Mouse (Mus musculus) G1E (cell line): ENCODE measurements around the gene Spryd3.

Experiments used
- CTCF ChIP-seq: IDR thresholded peaks from 2 replicates; pipeline ENCODE4 v1.5.1; 2012; ENCODE audit warnings: low read depth, low read length, inconsistent platforms, mixed read lengths
- GATA1 ChIP-seq: IDR thresholded peaks from 2 replicates; pipeline ENCODE4 v1.6.1; 2012; ENCODE audit warnings: borderline replicate concordance, low read length, inconsistent platforms, mixed read lengths

DNA sequence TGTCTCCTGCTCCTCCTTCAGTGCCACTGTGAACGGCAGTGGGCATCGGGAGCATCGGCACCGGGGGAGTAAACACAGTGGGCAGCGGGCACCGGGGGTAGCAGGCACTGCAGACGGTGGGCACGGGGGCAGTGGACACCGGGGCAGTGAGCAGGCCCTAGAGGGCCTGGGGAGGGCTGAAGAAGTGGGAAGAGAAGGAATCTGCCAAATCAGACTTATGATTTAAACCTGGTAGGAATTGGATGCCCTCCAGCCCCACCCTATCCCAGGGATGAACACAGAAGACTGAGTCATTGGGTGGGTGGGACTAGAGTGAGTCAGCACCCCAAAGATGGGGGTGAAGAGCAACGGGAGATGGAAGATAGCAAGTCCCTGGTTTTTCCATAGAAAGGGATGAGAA, 9.3 kb upstream of the Spryd3 start:
- no peak for TF ChIP-seq GATA1
- no peak for TF ChIP-seq CTCF
